Mouse (Mus musculus) MEL (cell line): ENCODE measurements around the gene Isy1.

Experiments
- EP300 ChIP-seq, 2 experiments: IDR thresholded peaks; 2 replicates each; pipeline ENCODE4 v1.6.1; 2011; ENCODE audit warnings: improper control_type of control experiment in 2 of 2, low read length in 2 of 2, low read depth in 1 of 2, mild to moderate bottlenecking in 1 of 2
- GATA1 ChIP-seq: IDR thresholded peaks from 2 replicates; pipeline ENCODE4 v1.6.1; 2011; ENCODE audit warnings: low read depth, low read length, improper control_type of control experiment
- MAZ ChIP-seq: IDR thresholded peaks from 2 replicates; pipeline ENCODE4 v1.6.1; 2012; ENCODE audit warnings: low read depth, mild to moderate bottlenecking, inconsistent platforms, low read length, improper control_type of control experiment

- TF ChIP-seq GATA1 (no peak), EP300 (IDR thresholded peaks at IDR 0.05; ENCODE audit: low read depth in 1 of 2, low read length in 2 of 2) (no peak), MAZ (no peak)
Observed at GRCm38 (mm10) chr6:87875083-87875482, 36.5 kb upstream of the Isy1 start.
